Mouse (Mus musculus): ENCODE data around the gene Tmem129. TPM values are rescaled to one million over a fixed set of nuclear protein-coding genes. Genes with fewer than 3 reads are reported as not detected.

The Tmem129 gene
- polyA plus RNA-seq, 1 experiment = 2.2 TPM

DNA sequence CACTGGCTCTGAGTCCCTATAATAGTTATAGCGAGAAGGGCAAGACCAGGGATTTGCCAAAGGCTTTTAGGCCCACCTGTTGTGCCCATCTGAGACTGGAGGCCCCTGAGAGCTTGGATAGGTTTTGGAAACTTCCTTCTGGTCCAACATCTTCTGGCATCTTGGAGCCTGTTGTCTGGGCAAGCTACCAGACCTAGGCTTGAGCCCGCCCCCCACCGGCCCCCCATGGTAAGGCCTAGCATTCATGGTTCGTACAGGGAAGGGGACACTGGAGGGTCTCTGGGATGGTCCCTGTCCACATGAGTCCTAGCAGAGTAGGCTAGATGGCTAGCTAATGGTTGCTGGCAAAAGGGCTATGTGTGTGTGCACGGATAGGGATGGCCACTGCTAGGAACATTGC lies 40.5 kb upstream of the Tmem129 start:
- Histone ChIP-seq H3K36me3 (ENCODE audit: control insufficient read depth) (no peaks in the 10 kb centered on the region), H3K9me3 (ENCODE audit: control insufficient read depth, low read length) (no peaks in the 10 kb centered on the region), H3K27me3 (ENCODE audit: control insufficient read depth) (peaks cover 39% of the 10 kb centered on the region), H3K4me1 (ENCODE audit: control insufficient read depth) (no peaks in the 10 kb centered on the region; the same call in none of the 2 replicates), H3K4me3 (replicated peaks) (no peak overlapping the region)
- TF ChIP-seq GATA1 (IDR thresholded peaks at IDR 0.05; ENCODE audit: low read length) = no peak
- TF ChIP-seq TAL1 (IDR thresholded peaks at IDR 0.05; ENCODE audit: low read length) = no peak

DNA sequence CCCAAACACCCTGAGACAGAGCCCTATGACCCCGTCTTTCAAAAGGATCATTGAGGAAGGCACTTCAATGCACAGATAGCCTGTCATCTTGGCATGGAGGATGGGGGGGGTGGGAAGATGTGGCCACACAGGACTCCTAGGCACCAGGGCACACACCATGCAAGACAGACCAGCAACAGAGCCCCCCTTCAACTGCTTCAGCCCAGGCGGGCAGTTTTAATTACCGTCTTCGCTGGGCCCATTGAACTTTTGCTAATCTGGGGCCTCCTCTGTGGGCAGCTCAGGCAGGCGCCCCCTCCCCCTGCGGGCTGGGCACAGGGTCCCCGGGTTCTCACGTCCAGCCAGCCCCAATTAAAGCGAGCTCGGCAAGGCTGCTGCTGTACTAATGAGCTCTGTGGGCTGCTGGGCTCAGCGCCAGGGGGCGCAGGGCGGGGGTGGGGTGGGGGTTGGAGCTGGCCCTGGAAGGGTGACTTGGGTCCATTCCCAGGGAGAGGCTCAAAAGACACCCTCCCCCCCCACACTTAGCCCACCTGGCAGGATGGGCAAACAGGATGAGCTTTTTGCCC lies 39.8 kb upstream of the Tmem129 start:
- Histone ChIP-seq H3K27me3 (ENCODE audit: control insufficient read depth) (peaks cover 44% of the 10 kb centered on the region), H3K9me3 (ENCODE audit: control insufficient read depth, low read length) (no peaks in the 10 kb centered on the region), H3K4me3 (replicated peaks) (no peak overlapping the region), H3K4me1 (ENCODE audit: control insufficient read depth) (no peaks in the 10 kb centered on the region; the same call in none of the 2 replicates), H3K36me3 (ENCODE audit: control insufficient read depth) (no peaks in the 10 kb centered on the region)
- no peak for TF ChIP-seq TAL1 (IDR thresholded peaks at IDR 0.05; ENCODE audit: low read length)
- no peak for TF ChIP-seq GATA1 (IDR thresholded peaks at IDR 0.05; ENCODE audit: low read length)

DNA sequence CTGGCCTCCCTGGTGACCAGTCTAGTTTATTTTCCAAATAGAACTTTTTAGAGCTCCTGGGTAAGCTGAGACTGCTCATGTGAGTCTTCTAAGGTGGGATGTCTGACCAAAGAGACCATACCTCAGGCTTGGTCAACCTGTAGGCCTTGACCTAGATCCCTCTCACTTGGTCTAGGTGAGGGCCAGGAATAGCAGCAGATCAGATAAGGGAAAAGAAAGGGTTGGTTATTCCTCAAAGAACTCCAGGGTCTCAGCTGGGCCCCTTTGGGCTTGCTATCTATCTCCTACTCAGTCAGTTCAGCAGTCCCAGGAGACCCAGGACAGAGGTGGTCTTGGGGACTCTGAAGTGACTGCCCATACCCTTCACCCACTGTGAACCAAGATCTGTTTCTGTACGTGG lies 39.3 kb upstream of the Tmem129 start:
- Histone ChIP-seq H3K36me3 (ENCODE audit: control insufficient read depth) (no peaks in the 10 kb centered on the region), H3K4me3 (replicated peaks) (no peak overlapping the region), H3K4me1 (ENCODE audit: control insufficient read depth) (no peaks in the 10 kb centered on the region; the same call in none of the 2 replicates), H3K9me3 (ENCODE audit: control insufficient read depth, low read length) (no peaks in the 10 kb centered on the region), H3K27me3 (ENCODE audit: control insufficient read depth) (peaks cover 49% of the 10 kb centered on the region)
- TF ChIP-seq GATA1 (IDR thresholded peaks at IDR 0.05; ENCODE audit: low read length) (peak; percentile 69), TAL1 (IDR thresholded peaks at IDR 0.05; ENCODE audit: low read length) (no peak)

DNA sequence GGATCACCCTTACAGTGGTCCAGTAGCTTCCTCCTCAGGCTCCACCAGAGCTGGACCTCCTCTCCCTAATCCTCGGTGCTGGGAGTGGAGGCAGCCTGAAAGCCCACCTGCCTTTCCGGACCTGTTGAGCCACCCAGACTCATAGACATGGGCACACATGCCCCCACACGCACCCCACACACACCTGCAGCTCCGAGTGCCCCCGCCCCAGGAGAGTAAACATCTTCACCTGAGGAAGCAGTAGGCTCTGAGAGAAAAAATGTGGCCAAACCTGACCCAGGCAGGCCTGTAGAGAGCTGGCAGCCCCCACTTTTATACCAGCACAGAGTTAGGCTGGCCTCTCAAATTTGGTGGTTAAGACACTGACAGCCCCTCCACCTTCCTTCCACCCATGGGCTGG lies 38.2 kb upstream of the Tmem129 start:
- peaks cover 58% of the 10 kb centered on the region for H3K27me3 ChIP-seq (ENCODE audit: control insufficient read depth)
- no peaks in the 10 kb centered on the region; the same call in none of the 2 replicates for H3K4me1 ChIP-seq (ENCODE audit: control insufficient read depth)
- no peaks in the 10 kb centered on the region for H3K36me3 ChIP-seq (ENCODE audit: control insufficient read depth)
- H3K4me3 ChIP-seq (replicated peaks) = no peak overlapping the region
- no peak for TF ChIP-seq TAL1 (IDR thresholded peaks at IDR 0.05; ENCODE audit: low read length)
- no peak for TF ChIP-seq GATA1 (IDR thresholded peaks at IDR 0.05; ENCODE audit: low read length)
- H3K9me3 ChIP-seq (ENCODE audit: control insufficient read depth, low read length) = no peaks in the 10 kb centered on the region

DNA sequence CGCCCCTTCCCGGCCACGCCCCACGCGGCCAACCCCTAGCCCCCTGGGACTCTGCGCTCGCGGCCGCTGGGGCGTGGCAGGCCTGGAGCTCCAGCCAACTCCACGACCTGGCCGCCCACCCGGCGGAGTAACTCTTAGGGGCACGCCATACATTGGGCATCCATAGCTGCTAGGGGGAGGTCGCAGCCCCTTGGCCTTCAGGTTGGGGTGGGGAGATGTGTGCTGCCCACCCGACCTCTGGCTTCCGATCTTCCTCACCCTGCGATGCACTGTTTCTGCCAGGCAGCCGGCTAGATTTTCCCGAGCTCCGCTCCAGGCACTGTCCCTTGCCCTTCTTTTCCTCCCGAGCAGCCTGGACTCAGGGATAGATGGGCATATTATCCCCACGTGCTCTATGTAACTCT lies 37.5 kb upstream of the Tmem129 start:
- H3K27me3 ChIP-seq (ENCODE audit: control insufficient read depth) = peaks cover 58% of the 10 kb centered on the region
- TF ChIP-seq GATA1 (IDR thresholded peaks at IDR 0.05; ENCODE audit: low read length) (no peak), TAL1 (IDR thresholded peaks at IDR 0.05; ENCODE audit: low read length) (no peak)
- H3K4me3 ChIP-seq (replicated peaks) = no peak overlapping the region

DNA sequence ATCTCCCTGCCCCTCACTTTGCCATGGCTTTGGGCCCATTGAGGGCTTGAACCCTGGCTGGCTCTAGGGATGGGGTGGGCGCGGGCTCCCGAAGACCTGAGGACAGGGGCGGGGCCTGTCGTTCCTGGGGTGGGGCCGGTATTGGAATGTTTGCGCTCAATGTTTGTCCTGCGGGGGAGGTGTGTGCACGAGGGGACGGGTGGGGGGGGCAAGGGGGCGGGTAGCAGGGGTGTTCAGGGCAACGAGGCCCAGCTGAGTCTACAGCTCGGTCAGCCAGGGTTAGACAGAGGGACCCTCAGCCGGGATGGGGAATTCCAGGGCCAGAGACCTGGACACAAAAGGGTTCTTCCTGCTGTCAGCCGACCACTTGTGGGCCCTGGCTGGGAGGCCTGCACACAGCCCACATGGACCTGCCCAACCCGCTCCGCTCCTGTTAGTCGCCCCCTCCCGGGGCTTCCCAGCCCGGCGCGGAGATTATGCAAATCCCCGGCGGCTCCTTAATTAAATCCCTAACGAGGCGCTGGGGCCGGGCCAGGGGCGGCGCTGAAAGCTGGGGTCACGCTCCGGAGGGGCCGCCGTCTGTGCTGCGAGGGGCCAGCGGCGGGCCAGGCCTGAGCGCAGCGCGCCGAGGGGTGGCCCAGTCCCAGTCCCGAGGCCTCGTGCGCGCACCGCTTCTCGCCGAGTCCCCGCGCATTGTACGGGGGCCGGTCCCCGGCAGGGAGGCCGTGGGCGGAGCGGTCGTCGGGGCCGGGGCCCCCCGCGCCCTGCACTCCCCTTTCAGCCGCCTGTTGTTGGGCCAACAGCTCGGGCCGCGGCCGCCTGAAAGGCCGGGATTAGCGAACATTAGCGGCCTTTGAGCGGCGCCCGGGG lies 36.9 kb upstream of the Tmem129 start:
- Histone ChIP-seq H3K4me1 (ENCODE audit: control insufficient read depth) (no peaks in the 10 kb centered on the region; the same call in none of the 2 replicates), H3K9me3 (ENCODE audit: control insufficient read depth, low read length) (no peaks in the 10 kb centered on the region), H3K27me3 (ENCODE audit: control insufficient read depth) (peaks cover 55% of the 10 kb centered on the region), H3K36me3 (ENCODE audit: control insufficient read depth) (no peaks in the 10 kb centered on the region), H3K4me3 (replicated peaks) (peak overlapping the region; percentile 6)
- TF ChIP-seq TAL1 (IDR thresholded peaks at IDR 0.05; ENCODE audit: low read length) = no peak
- TF ChIP-seq GATA1 (IDR thresholded peaks at IDR 0.05; ENCODE audit: low read length) = no peak

More for the DNA sequence above, 37.5 kb upstream of the Tmem129 start:
- Histone ChIP-seq H3K36me3 (ENCODE audit: control insufficient read depth) (no peaks in the 10 kb centered on the region), H3K9me3 (ENCODE audit: control insufficient read depth, low read length) (no peaks in the 10 kb centered on the region), H3K4me1 (ENCODE audit: control insufficient read depth) (no peaks in the 10 kb centered on the region; the same call in none of the 2 replicates)

DNA sequence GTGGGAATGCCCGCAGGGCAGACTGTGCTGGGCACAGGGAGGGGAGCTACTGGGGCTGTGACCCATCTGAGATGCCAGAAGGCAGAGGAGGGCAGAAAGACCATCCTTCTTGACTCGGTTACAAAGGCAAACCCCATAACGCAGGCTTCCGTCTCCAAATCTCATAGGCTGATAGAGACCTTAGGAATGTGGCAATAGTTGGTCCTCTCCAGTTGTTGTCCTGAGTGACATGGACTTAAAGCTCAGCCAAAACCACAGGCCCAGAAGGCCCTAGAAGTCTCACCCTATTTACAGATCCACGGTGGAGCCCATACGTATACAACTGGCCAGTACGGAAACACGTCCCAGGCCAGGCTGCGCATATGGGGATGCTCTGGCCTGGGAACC lies 36.2 kb upstream of the Tmem129 start:
- Histone ChIP-seq H3K27me3 (ENCODE audit: control insufficient read depth) (peaks cover 55% of the 10 kb centered on the region), H3K36me3 (ENCODE audit: control insufficient read depth) (no peaks in the 10 kb centered on the region), H3K9me3 (ENCODE audit: control insufficient read depth, low read length) (no peaks in the 10 kb centered on the region), H3K4me3 (replicated peaks) (no peak overlapping the region), H3K4me1 (ENCODE audit: control insufficient read depth) (no peaks in the 10 kb centered on the region; the same call in none of the 2 replicates)
- TF ChIP-seq GATA1 (IDR thresholded peaks at IDR 0.05; ENCODE audit: low read length) (no peak), TAL1 (IDR thresholded peaks at IDR 0.05; ENCODE audit: low read length) (no peak)

DNA sequence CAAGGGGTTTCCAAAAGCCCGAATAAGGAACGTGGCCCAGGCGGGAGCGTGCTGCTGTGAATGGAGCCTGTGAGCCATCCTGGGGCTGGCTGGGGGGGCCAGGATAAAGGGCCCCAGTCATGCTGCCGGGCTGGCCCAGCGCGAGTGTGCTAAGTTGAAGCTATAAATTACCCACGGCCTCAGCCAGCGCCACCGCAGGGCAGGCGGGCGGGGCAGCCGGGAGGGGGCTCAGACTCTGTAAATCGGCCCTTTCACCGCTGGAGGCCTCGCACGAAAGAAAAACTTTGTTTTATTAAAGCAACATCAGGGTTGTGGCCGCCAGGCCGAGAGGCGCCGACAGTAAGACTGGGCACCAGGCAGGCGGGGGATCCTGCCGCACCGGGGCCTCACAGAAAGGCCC lies 34.2 kb upstream of the Tmem129 start:
- H3K36me3 ChIP-seq (ENCODE audit: control insufficient read depth) = no peaks in the 10 kb centered on the region
- H3K4me1 ChIP-seq (ENCODE audit: control insufficient read depth) = no peaks in the 10 kb centered on the region; the same call in none of the 2 replicates
- no peaks in the 10 kb centered on the region for H3K9me3 ChIP-seq (ENCODE audit: control insufficient read depth, low read length)
- H3K27me3 ChIP-seq (ENCODE audit: control insufficient read depth) = peaks cover 55% of the 10 kb centered on the region
- H3K4me3 ChIP-seq (replicated peaks) = no peak overlapping the region
- TF ChIP-seq GATA1 (IDR thresholded peaks at IDR 0.05; ENCODE audit: low read length) = no peak
- TF ChIP-seq TAL1 (IDR thresholded peaks at IDR 0.05; ENCODE audit: low read length) = no peak

All from erythroblast, embryonic 14.5 days (primary cell).